Mouse (Mus musculus) embryonic fibroblast, embryonic 13.5 days (primary cell): Measurements from ENCODE around the gene Apoh.

Experiments used
- CTCF ChIP-seq: IDR thresholded peaks from 2 replicates; pipeline ENCODE4 v1.5.1; 2011; ENCODE audit warnings: mild to moderate bottlenecking, control low read depth, low read length, moderate library complexity, borderline replicate concordance; ENCODE audit not compliant: insufficient read depth
- POLR2A ChIP-seq: IDR thresholded peaks from 2 replicates; pipeline ENCODE4 v1.6.1; 2011; ENCODE audit warnings: low read depth, mild to moderate bottlenecking, control low read depth, low read length, moderate library complexity

GRCm38 (mm10) chr11:108334658-108335057 lies 8.5 kb upstream of the Apoh start:
- TF ChIP-seq CTCF (no peak), POLR2A (no peak)
